Mouse (Mus musculus) embryo, embryonic 11.5 days (tissue): Measurements from ENCODE around the gene F2rl2.

Experiments
- DNase-seq: peaks from one replicate; pipeline ENCODE4 v3.0.0-alpha.2; 2012; ENCODE audit warnings: low read depth, low spot score

The F2rl2 gene

DNA sequence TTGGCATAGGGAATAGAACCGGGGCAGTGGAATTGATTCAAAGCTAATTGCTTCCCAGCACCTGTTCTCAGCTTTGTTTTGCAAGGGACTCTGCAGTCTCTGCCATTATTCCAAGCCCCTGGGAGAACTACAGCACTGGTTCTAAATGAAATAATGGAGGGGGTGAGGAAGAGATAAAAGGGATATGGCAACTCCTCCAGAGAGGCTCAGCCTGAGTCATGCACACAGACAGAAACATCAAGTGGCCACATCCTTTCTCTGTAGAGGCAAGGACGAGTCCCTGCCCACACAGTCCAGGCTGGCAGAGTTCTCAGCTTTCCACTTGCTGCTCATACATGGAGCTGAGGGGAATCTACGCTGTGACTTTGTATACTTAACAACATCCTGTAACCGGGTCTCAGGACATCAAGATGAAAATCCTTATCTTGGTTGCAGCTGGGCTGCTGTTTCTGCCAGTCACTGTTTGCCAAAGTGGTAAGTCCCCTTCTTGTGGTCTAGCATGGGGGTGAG, at the start of gene F2rl2:
Gene F2rl2 (plus strand): TSS at position 200 of the 510 bp plus-strand sequence.
- no peak for DNase-seq

DNA sequence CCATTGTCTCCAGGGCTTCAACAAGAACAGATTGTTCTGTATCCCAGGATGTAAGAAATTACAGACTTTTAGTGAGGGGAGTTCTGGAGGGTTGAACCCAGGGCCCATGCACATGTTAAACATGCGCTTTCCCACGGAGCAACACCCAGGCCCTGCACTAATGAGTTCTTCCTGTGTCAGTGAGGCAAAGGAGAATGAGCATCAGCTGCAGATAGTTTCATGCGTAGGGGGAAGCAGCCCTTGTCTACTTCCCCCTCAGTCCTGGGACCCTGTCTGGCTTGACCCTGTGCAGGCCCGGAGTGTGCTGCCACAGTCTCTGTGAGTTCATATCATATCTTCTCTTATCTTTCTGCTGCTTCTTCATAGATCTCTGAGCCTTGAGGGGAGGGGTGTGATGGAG, 49.4 kb upstream of the F2rl2 start:
- no peak for DNase-seq

DNA sequence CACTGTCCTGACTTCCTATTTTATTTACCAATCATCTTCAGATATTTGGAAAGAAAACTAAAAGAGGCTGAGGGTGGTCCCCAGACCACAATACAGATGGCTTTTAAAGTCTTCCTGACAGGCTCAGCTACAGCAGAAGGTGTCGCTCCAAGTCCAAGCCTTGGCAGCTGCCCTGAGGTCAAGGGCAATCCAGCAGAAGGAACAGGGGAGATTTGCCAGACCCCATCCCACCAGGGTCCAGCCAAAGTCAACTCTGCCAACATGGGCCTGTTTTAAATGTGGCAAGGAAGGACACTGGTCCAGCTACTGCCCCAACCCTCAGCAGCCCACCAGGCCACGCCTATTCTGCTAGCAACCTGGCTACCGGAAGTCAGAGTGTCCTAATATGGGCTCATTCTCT, 46.7 kb upstream of the F2rl2 start:
- no peak for DNase-seq

DNA sequence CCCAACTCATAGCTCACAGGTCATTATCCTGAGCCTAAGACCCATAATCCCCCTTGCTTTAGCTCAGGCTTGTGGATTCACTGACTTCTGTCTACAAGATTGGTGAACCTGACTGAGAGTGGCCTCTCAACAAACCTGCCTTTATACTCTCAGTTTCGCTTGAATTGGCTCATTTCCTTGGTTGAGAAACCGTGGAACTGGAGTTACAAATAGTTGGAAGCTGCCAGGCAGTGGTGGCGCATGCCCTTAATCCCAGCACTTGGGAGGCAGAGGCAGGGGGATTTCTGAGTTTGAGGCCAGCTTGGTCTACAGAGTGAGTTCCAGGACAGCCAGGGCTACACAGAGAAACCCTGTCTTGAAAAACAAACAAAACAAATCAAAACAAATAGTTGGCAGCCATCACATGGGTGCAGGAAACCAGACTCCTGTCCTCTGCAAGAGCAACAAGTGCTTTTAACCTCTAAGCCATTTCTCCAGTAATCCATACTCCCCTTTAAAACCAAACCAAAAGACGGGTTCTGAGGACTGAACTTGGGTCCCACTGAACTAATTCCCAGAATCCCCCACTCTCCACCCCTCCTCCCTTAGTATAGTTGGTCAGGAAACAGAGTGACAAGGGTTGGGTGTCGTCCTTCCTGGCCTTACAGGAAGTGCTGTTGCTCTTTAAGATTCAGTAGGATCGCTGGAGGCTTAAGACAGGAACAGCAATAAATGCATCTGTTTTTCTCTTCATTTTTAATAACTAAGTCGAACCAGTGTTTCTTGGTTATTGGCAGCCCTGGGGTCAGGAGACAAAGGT, 44.6 kb upstream of the F2rl2 start:
- DNase-seq, result no peak

DNA sequence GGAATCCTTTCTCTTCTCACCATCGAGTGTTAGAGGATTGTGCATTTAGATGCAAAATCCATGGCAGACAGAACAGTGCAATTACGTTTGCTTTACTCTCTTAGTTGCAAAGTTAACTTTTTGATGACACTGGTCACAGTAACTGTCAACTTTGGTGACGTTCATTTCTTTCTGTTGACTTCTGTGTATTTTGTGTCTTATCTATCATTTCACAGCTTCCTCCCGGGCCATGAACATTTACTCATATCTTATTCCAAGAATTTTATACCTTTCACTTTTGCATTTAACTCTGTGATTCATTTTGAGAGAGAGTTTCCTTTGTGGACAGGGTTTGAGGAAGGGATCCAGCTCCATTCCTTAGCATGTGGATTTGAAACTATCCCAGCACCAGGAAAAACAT, 43.0 kb upstream of the F2rl2 start:
- DNase-seq, result no peak

DNA sequence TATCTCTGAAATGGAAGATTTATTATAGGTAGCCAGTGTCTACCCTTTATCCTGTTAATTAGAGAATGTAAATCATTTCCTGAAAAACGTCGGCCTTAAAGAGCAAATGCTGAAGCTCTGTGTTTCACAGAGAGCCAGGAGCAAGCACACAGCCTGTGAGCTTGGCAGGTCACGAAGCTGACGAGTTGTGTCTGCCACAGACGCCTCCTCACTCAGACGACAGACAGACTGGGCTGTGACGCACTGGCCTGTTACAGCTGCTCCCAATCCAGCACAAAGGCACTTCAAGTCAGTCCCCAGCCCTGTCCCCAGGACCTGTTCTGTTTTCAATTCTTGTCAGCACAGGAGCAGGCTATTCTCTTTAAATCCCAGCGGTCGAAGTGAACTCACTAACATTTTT, 41.4 kb upstream of the F2rl2 start:
- no peak for DNase-seq

DNA sequence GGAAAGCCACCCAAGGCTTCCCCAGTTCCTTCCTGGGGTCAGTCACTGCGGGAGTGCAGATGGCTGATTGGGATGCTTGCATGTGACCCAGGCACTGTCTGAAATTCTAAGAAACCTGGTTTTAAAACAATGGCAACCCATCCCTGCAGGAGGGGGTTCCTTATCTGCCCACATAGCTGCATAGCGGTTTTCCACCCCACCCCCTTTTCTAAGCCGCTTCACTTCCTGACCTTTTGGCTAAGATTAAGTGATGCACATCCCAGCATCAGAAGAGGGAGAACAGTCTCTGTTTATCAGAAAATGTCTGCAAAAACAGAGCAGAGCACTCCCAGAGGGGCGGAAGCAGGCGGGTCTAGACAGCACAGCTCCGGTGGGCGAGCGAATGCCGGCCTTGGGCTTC, 39.5 kb upstream of the F2rl2 start:
- no peak for DNase-seq

DNA sequence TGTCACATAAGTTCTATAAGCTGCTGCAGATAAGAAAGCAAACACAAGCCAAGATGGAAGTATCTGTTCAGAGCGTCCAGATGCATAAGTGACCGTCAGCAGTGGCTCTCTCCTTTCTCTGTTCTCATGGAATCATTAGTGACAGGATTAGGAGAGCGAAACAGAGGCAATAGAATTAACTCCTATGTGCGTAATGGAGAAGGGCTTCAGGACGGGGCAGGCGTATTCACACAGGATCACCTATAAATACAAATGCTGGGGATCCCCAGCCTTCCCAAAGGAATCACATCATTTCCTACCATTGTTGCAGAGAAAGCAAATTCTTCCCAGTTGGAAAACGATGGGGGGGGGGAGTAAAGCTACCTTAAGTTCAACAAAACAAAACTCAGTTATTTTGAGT, 37.2 kb upstream of the F2rl2 start:
- no peak for DNase-seq

DNA sequence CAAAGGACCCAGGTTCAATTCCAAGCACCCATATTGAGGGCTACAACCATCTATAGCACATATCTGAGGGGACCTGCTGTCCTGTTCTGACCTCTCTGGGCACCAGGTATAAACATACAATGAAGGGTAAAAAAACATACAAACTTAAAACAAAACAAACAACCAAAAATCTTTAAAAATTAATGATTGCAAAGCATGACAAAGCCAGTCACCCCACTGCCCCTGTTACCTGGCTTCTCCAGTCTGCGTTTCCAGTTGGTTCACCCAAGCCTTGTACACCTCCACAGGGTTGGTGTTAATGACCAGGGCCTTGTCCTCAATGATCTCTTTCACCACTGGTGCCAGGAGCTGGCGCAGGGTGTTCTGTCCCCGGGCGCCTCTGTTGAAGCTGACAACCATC, 32.8 kb upstream of the F2rl2 start:
- no peak for DNase-seq

DNA sequence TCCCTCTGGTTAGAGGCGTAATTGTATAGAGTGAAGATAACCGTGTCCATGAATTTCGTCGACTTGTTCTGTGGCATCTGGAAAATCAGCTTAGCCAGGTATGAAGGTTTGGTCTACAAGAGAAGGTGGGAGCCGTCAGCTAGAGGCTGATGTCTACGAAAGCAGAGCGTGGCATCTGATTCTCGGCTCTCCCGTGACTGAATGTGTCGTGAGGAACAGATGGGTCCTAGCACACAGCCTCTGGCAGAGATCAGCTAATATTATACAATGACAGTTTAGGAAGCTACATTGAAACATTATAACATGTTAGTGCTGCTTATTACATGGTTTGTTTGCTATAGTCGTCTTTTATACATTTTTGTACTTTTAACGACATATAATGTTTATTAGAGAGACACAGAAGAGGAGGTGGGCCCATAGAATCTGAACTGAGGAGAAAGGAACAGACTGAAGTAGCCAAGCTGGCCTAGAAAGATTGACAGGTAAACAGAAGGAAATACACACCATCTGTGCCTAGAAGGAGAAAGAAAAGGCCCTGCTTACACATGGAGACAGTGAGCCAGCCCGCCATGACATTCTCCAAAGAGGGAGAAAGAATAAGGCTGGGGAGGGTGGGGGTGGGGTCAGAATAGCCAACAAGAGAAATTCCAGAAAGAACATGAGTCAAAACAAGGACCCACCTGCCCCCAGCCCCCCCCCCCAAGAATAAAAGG, 30.9 kb upstream of the F2rl2 start:
- no peak for DNase-seq

DNA sequence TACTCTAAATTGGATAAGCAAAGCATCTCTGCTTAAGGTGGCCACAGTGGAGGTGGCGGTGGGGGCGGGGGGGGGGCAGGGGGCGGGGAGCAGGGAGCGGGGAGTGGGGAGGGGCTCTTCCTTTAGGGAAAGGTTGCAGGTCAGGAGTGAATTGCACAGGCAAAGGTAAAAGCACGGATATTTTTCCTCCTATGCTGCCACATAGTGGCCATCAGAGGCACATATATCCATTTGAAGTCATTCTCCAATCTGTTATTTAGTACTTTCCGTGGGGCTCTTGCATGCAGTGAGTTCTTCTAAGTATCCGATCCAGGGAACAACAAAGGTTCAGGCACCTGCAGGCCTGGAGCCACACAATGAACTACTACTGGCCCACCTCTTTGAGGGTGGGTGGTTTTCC, 29.4 kb upstream of the F2rl2 start:
- DNase-seq, result no peak

DNA sequence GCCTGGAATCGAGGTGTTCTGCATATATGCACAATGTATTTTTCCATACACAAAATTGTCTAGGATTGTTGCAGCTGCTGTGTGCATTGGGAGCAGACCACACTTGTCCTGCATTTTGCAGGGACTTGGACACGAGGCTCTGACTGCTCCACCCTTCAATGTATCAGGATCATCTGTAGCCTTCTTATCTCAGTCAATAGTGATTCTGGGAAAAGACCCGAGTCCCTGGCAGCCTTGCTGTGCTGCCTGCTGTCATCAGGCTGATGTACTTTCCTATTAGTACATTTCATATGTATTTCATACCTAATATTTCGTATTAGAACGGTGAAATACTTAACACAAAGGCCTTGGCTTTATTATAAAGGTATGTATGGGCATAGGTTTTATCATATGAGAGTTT, 26.1 kb upstream of the F2rl2 start:
- no peak for DNase-seq

DNA sequence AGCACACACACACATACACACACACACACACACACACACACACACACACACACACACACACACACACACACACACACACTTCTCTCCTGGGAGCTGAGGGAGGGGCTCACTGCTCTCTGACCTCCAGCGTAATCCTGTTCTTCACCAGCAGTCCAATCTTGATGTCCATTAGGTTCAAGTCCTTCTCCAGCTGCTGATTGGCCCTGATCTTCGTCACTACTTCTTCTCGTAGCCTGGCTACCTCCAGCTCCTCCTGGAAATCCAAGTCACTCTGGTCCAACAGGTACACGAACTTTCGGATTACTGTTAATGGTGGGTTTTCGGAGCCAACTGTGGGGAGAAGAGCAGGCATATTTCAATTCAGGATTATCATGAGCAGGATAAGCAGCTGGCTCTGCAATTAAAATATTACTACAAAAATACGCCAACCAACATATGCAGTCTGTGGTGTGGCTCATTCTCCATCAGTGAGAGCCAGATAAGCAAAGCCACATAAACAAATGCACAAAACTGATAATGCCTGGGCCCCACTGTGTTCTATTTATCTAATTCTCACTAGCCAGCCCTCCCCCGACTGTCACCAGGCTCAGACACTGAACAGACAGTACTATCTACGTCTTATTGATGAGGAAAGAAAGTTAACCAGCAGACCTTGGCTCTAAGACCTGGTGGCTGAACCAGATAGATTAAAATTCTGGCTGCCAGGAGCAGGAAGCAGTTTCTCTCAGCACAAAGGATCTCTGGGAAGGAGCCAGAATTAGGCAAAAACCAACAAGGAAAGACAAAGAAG, 25.4 kb upstream of the F2rl2 start:
- no peak for DNase-seq

DNA sequence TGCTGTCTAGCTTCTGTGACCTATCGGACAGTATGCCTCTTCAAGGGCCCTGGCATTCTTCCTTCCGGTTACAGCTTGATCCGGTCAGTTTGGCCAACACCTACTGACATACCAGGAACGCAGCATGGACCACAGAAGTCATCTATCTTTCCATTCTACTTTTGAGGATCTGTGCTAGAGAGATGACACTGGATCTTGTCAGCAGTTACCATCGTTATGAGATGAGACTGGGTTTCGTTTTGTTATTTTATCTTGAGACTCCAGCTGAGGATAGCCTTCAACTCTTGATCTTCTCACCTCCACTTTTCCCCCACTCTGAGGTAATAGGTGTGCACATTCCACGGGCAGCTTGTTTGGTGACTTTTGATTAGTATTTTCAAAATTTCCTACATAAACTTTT, 24.3 kb upstream of the F2rl2 start:
- DNase-seq, result no peak

DNA sequence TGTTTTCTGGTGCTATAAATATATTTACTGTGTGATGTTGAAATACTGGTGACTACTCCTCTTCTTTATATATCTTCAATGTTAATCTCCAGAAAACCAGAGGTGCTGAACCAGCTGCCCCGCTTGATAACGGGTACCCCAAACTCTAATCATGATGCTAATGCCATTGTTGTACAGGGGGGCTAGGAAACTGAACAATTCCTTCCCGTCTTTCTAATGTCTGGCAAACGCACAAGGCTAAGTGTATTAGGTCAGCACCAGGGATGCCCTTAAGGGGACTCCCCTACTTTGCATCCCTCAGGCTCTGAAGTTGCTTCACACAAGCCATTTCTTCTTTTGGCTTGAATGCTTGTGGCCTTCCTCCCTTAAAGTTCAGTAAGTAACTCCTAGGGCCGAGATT, 17.6 kb upstream of the F2rl2 start:
- DNase-seq, result no peak

DNA sequence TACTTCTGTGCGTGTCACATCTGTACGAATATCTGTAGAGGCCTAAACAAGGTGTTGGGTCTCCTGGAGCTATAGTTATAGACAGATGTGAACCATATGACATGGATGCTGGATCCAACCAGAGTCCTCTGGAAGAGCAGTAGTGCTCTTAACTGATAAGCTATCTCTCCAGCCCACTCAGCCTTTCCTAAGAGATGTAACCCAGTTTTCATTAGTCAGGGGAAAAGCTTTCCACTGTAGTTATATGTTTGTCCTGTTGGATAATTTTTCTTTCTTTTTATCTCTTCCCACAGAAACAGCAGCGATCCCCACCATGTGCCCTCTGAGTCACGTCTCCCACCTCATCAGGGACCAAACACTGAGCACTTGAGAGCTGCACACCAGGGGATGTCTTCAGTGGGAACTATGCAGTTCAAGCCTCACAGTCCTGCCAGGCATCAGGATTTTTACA, 17.1 kb upstream of the F2rl2 start:
- no peak for DNase-seq

DNA sequence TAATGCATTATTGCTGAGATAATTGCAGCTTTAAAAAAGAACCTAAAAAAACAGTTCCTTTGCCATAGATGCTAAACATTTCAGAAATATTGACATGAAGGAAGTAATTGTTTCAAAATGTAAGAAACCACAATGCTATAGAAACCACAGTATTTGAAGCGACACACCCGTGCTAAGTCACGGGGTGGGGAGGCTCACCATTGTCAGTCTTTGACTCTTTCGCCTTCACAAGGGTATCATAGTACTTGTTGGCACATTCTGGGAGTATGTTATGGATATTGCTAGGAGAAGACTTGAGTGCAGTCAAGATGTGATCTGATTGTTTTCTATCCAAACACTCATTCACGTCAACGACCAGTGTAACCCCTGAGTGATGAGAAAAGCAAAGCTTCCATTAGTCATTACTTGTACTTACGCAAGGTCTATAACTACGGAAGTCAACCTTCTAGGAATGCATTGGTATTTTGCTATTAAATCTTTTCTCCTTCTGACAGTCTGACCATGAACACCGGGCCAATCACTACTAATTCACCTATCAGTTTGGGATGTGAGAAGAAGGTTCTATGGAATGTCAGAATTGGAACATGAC, 11.9 kb upstream of the F2rl2 start:
- no peak for DNase-seq

DNA sequence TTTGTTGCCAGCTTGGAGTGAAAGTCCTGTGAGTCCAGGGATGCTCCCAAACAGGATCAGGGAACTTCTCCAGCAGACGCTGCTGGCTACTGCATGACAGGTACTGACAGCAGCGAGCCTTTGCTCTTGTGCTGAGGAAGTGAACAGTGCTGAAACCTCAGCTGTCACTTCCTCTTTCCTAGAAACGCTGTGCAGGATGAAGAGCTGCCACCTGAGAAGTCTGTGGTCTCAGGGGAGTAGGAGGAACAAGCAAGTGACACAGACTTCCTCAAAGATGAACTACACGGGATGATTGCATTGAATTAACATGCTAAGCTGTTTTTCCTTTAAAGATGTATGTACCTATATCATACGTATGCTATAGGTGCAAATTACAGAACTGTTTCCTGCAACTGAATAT, 10.9 kb upstream of the F2rl2 start:
- DNase-seq, result no peak

DNA sequence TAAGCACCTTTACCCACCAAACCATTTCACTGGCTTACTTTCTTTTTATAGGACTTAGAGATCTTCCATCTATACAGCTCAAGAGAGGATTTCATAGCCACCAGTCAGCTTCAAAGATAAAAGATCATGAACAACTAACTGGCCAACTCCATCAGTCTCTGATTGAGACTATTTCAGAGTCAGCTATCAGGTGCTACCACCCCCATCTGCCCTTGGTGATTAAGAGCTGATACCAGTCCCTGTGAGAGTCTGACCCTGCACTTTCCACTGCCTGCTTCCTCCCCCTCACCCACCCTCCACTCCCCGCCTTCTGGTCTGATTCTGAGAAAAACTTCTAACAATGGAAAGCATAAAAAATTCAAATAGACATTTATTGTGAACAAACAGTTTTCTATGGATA, 8.1 kb upstream of the F2rl2 start:
- no peak for DNase-seq

DNA sequence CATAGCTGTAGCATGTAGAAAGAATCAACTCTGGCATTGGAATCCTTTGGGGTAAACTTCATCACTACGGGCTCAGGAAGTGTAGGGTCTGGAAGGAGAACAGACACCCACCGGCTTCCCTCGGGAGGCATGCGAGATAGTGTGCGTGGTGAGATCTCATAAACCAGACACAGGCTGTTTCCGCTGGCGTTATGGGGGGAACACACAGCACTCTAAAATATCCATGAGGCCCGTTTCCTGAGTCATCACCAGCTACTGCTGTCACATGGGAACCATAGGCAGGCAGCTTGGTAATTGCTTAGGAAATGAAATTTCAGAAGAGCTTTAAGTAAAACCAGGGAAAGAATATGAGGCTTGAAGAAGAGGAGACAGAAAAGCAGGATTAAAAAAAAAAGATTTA, 4.5 kb upstream of the F2rl2 start:
- DNase-seq, result no peak

DNA sequence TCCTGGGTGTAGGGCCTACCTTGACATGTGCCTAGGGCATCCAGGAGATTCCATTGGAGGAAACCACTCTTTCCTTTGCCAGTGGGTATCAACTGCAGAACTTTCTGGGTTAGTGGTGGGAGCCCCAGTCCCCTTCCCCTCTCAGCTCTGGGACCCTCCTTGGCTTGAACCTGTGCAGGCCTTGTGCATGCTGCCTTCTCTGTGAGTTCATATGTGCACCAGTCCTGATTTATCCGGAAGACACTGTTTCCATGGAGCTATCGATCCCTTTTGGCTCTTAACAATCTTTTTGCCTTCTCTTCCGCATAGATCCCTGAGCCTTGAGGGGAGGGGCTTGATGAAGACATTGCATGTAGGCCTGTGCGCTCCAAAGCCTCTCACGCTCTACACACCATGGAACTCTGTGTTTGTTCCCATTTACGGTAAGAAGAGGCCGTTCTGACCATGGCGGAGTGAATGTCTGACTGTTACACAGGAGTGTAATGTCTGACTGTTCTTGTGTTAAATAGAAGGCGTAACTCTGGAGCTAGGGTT, 466 bp upstream of the F2rl2 start:
- DNase-seq, result no peak

DNA sequence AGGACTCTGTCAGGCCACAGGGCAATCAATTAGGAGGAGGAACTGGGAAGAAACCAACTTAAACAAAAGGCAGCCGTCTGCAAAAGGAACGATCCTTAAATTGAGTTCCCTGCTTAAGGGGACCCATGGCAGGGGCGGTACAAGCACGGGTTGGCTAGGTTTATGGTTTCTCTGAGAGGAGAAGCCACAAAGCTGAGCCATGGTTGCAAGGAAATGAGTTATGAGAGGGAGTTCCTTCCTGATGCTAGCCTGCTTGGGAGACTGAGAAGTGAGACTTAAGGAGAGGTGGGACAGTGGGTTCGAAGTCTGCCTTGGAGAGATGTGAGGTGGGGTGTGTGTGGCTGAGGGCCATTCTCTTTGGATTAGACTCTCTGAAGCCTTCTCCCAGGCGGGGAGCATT, 1.2 kb downstream of the F2rl2 start:
- no peak for DNase-seq
